Mouse (Mus musculus) NIH3T3 (cell line): ENCODE measurements around the gene Ly6g5b.

ENCODE experiments used
- DNase-seq: peaks from one replicate; pipeline ENCODE4 v3.0.0-alpha.2; 2012; ENCODE audit warnings: low read depth

The Ly6g5b gene

DNA sequence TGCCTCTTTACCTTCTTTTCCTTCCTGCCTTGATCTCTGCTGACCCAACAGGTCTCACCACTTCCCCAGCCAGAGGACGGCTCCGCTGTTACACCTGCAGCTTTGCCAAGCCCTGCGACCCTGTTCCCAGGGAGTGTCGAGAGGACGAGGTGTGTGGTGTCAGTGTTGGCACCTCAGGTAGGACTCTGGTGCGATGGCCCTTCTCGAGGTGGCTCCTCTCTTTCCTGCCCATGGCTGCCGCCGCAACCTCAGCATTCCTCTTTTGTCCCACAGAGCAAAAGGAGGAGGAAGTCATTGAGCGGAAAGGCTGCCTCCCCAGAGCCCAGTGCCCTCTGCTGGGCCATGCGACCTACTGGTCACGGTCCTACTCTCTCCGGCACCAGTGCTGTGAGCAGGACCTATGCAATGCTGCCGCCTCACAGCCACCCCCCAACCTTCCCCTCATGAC, 37.4 kb downstream of the Ly6g5b start, which contains the start of gene Ly6g6d:
TSS of gene Ly6g6d (minus strand) at position 280 of the 448 bp plus-strand sequence.
- no peak for DNase-seq

DNA sequence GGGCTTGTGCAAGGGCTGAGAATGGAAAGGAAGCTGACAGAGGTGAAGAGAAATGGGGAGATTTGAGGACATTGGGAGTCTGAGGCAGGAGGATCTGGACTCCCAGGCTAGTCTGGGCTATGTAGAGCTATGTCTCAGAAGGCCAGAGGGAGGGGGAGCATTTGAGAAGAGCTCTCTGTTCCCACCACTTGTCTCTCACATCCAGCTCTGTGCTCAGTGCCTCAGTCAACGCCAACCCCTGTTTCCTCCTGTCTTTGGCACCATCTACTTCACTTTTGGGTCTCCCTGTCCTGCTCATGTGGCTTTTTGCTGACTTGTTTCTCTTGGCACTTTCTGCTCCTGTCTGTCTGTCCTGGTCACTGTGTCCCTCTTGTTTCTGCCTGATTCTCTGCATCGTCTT, 37.9 kb downstream of the Ly6g5b start:
- no peak for DNase-seq

DNA sequence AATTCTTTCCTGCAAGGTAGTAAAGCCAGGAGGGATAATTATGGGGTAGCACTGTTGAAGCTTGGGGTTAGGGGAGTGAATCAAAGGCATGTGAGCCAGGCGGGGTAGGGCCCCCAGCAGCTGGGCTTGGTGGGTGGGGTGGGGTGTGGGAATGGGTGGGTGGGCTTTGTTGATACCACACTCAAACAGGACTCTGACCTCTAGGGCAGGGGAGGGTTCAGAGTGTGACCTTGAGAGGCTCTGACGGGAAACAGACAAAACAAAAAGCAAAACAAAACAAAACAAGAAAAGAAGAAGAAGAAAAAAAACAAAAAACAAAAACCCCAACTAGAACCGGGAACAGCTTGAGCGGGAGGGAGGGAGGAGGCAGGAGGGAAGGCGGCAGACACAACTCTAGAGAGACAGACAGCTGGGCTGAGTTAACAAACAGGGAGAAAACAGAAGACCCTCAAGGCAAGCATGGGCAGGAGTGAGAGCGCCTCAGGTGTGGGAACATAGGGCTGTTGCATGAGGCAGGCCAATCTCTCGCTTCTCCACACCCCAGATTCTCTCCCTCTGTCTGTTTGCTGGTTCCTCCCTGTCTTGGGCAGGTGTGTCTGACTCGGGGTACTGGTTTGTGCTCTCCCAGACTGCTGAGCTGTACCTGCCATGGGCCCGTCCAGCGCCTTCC, 38.6 kb downstream of the Ly6g5b start, which contains the start of gene Ly6g6e:
TSS of gene Ly6g6e (plus strand) at position 396 of the 670 bp plus-strand sequence.
- no peak for DNase-seq

DNA sequence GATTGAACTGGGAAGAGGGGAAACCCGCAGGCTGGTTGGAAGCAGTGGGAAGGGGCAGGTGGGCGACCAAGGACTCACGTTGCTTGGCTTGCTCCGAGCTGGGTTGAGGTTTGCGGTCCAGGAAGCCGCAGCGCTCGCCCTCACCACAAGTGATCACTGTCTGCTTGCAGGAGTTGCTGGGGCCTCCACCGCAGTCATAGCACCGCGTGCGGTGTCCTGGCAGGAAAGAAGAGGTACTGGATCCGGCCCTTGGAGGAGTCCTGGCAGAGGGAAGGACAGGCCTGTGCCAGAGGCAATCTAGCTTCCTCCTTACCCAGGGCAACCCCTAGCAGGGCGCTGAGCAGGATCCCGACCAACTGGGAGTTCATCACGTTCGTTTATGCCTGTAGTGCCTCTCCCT, 41.1 kb downstream of the Ly6g5b start:
- DNase-seq = no peak

DNA sequence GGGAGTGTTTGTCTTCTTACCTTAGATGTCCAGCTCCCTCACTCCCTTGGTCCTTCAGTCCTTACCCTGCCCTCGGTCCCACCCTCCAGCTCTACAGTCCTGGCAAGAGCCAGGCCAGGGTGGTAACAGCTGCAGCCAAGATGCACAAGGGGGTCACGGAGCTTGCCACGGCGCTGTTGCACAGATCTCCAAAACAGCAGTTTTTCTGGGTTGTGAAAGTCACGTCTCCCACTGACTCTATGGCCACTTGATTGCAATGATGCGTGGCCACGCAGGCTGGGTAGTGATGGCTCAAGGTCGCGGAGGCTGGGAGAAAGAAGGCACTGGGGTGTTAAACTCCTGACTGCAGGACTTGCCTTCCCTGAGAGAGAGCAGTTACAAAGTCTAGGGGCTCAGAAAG, 43.8 kb downstream of the Ly6g5b start:
- DNase-seq = no peak

DNA sequence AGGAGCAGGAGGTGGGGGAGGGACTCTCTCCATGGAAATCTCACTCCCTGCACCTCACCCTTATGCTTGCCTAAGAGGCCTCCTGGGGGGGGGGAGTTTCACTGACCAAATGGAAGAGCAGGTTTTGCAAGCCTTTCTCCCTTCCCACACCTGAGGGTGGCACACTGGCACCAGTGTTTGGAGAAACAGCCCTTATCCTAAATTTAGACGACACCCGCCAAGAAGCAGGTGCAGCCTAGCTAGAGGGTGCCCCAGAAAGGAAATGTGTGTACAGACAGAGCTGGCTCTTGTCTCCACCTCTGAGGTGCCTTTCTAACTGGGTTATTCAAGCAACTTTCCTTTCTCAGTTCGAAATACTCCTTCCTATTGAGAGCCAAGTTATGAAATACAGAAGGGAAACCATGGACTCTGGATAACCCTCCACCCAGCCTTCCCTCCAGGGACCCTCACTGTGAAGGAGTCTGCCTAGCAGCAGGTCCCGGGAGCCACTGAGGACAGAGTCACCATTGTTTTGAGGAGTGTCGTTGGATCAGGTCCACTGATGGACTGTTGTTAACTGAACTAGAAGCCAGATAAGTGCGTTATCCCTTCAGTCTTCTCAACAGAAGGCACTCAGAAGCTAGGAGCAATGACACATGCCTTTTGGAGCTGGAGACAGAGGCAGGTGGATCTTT, 44.5 kb downstream of the Ly6g5b start:
- peak; percentile 18 for DNase-seq

DNA sequence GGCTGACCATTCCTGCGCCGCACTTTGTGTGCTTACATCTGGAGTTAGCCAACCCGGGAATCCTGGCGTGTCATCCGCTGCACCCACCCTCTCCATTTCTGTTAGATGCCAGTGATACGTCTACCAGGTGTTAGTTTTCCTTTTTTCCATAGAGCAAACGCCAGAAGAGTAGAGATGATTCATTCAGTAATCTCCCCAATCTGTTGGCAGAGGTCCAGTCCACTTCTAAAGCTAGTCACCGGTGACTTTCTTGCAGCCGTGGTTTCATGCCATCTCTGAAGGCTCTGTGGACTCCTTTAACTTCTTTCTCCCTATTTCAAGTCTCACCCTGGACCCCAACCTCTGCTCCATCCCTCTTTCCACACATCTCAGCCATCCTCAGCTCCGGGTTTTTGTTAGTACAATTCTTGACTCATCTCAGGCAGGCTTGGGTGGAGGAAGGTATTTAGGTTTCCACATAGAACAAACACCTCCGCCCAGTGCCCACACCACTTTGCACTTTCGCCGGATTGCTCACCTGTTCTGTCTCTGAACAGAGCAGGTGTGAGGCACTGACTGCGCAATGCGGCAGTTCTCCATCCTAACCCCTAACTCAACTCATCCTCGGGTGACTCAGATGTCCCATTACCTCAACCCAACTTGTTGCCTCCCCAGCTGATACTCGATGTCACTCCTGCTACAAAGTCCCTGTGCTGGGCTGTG, 46.9 kb downstream of the Ly6g5b start:
- DNase-seq = peak; percentile 52

DNA sequence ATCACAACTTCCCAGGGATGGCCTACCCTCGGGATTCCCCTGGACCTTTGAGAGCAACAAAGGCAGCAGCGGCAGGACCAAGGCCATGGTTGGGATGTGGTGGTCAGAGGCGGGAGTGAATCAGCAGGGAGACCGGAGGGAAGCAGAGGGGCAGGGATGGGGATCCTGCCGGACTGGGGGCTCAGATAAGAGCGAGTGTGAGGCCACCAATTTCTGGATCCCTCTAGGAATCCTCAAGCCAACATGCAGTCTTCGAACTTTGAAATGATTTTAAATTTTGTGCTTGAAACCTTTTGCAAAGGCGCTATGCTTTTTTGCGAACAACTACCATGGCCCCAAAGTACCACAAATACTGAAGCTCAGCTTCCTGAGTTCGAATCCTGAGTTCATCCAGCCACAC, 49.1 kb downstream of the Ly6g5b start, which contains the start of gene Mpig6b:
TSS of gene Mpig6b (minus strand) at position 101 of the 400 bp plus-strand sequence.
- no peak for DNase-seq

DNA sequence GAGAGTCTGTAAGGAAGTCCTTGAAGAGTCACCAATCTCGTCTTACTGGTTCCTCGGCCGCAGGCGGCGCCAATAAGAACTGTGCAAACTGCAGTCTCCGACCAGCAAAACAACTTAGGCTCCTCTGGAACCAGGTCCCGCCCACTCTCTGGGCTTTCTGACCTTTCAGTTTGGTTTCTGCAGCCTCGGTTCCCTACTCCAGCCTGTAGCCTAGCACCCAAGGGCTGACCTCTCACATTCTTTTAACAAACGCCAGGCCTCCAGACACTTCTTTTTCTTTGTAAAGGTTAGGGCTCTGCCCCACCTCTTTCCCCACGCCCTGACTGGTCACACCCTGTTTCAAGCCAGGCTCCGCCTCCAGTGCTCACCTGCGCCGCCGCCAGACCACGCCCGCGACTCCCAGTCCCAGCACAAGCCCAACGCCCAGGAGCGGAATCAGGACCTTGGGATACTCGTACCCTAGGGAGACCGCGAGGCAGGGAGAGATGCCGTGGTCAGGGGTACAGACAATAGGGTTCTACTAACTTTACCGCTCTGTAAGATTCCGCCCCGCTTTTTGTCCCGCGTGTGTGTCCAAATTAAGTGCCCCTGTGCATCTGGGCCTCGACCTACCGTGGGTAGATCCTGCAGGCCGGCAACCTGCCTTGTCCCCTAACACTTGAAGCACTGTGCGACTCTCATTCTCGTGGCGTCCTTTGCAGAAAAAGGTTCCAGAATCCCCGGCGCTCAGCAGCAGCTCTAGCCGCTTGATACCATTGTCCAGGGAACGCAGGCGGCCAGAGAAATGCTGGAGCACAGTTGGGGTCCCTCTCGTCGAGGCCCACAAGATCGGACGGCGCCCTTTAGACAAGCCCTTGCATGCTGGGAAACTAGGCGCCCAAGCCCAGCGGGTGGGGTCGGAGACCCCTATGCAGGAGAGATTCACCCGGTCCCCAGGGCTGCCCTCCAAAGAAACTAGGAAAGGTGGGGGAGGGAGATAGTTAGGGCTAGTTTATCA, 50.0 kb downstream of the Ly6g5b start, which contains the start of gene Ly6g6c:
TSS of gene Ly6g6c (plus strand) at position 438 of the 997 bp plus-strand sequence.
- no peak for DNase-seq

DNA sequence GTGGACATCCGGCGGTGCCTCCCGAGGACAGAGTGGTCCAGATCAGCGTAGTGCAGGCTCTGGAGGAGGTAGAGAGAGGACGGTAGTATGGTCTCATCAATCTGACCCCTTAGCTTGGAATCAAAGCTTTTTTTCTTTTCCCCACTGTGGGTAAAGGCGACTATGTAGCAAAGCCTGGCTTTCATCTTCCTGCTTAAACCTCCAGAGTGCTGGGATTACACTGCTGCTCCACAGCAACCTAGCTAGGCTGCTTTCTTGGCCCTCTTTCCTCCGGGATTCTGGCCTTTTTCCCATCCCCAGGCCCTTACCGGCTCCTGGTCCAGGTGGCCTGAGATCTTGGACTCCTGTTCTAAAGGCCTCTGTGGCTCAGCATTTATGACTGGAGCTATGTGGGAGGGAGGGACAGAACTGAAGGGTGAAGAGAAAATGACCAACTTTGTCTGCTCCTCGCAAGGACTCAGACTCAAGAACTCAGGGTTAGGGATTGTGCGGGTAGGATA, 50.8 kb downstream of the Ly6g5b start:
- DNase-seq = no peak
